Mouse (Mus musculus) MEL (cell line): Measurements from ENCODE around the gene Kidins220. TPM values are rescaled to one million over a fixed set of nuclear protein-coding genes. Genes with fewer than 3 reads are reported as not detected.

Source experiments
- DNase-seq: peaks from one replicate; pipeline ENCODE4 v3.0.0; 2011; ENCODE audit warnings: low read depth, low spot score
- H3K27ac ChIP-seq: 2 replicates; pipeline ENCODE4 v1.5.1; 2012; ENCODE audit warnings: low read depth, mild to moderate bottlenecking, control low read depth, low read length, moderate library complexity; ENCODE audit not compliant: control insufficient read depth
- H3K27me3 ChIP-seq, 2 experiments: fragments of 150-350 bp in 1 of 2; sonication (generic) in 1 of 2; 2 replicates each; pipeline ENCODE4 v1.6.1; 2012; ENCODE audit warnings: low read length in 2 of 2, mild to moderate bottlenecking in 2 of 2, improper control_type of control experiment in 1 of 2, moderate library complexity in 1 of 2; ENCODE audit not compliant: insufficient read depth in 2 of 2, control insufficient read depth in 1 of 2
- H3K36me3 ChIP-seq, 2 experiments: 2 replicates each; pipeline ENCODE4 v1.6.1; 2012 to 2014; ENCODE audit warnings: low read length in 2 of 2, improper control_type of control experiment in 1 of 2, inconsistent platforms in 1 of 2, mild to moderate bottlenecking in 1 of 2; ENCODE audit not compliant: insufficient read depth in 2 of 2, control insufficient read depth in 1 of 2
- H3K4me1 ChIP-seq, 2 experiments: fragments of 150-350 bp in 1 of 2; sonication (generic) in 1 of 2; 2 replicates each; pipeline ENCODE4 v1.6.1; 2012; ENCODE audit warnings: low read length in 2 of 2, improper control_type of control experiment in 1 of 2, mild to moderate bottlenecking in 1 of 2; ENCODE audit not compliant: insufficient read depth in 2 of 2, control insufficient read depth in 1 of 2
- H3K4me3 ChIP-seq, 2 experiments: fragments of 150-350 bp in 1 of 2; sonication (generic) in 1 of 2; 2 replicates each; pipeline ENCODE4 v1.5.1; 2012; ENCODE audit warnings: low read depth in 2 of 2, low read length in 2 of 2, mild to moderate bottlenecking in 2 of 2, moderate library complexity in 2 of 2, control low read depth in 1 of 2, improper control_type of control experiment in 1 of 2; ENCODE audit not compliant: control insufficient read depth in 1 of 2, insufficient read depth in 1 of 2
- H3K79me2 ChIP-seq: 2 replicates; pipeline ENCODE4 v1.6.1; 2012; ENCODE audit warnings: mild to moderate bottlenecking, low read length, moderate library complexity; ENCODE audit not compliant: control insufficient read depth, poor library complexity, insufficient read depth
- H3K9ac ChIP-seq: 2 replicates; pipeline ENCODE4 v1.6.1; 2012; ENCODE audit warnings: low read depth, mild to moderate bottlenecking, control low read depth, low read length, moderate library complexity; ENCODE audit not compliant: control insufficient read depth, poor library complexity, severe bottlenecking
- H3K9me3 ChIP-seq: fragments of 150-350 bp; sonication (generic); replicated peaks from 2 replicates; pipeline ENCODE4 v1.6.1; 2012; ENCODE audit warnings: mild to moderate bottlenecking, low read length, improper control_type of control experiment, moderate library complexity; ENCODE audit not compliant: insufficient read depth
- CHD1 ChIP-seq: IDR thresholded peaks from 2 replicates; pipeline ENCODE4 v1.6.1; 2012; ENCODE audit warnings: low read depth, mild to moderate bottlenecking, inconsistent platforms, low read length, improper control_type of control experiment
- E2F4 ChIP-seq: IDR thresholded peaks from 2 replicates; pipeline ENCODE4 v1.6.1; 2011; ENCODE audit warnings: low read depth, low read length, improper control_type of control experiment, borderline replicate concordance
- ETS1 ChIP-seq: IDR thresholded peaks from 2 replicates; pipeline ENCODE4 v1.6.1; 2012; ENCODE audit warnings: low read depth, mild to moderate bottlenecking, inconsistent platforms, low read length, improper control_type of control experiment, moderate library complexity
- HCFC1 ChIP-seq: IDR thresholded peaks from 2 replicates; pipeline ENCODE4 v1.6.1; 2012; ENCODE audit warnings: low read depth, mild to moderate bottlenecking, inconsistent platforms, low read length, improper control_type of control experiment, moderate library complexity
- JUND ChIP-seq: IDR thresholded peaks from 2 replicates; pipeline ENCODE4 v1.6.1; 2011; ENCODE audit warnings: low read depth, mild to moderate bottlenecking, improper control_type of control experiment, low read length
- MAX ChIP-seq: IDR thresholded peaks from 2 replicates; pipeline ENCODE4 v1.6.1; 2011; ENCODE audit warnings: low read length, improper control_type of control experiment
- MAZ ChIP-seq: IDR thresholded peaks from 2 replicates; pipeline ENCODE4 v1.6.1; 2012; ENCODE audit warnings: low read depth, mild to moderate bottlenecking, inconsistent platforms, low read length, improper control_type of control experiment
- MEF2A ChIP-seq: IDR thresholded peaks from 2 replicates; pipeline ENCODE4 v1.6.1; 2014; ENCODE audit warnings: low read depth, mild to moderate bottlenecking, inconsistent platforms, low read length, improper control_type of control experiment; ENCODE audit not compliant: poor library complexity, insufficient replicate concordance, severe bottlenecking; ENCODE audit errors: extremely low read depth
- MYB ChIP-seq: IDR thresholded peaks from 2 replicates; pipeline ENCODE4 v1.6.1; 2011; ENCODE audit warnings: mild to moderate bottlenecking, low read depth, low read length, improper control_type of control experiment
- POLR2AphosphoS5 ChIP-seq: IDR thresholded peaks from 2 replicates; pipeline ENCODE4 v1.6.1; 2012; ENCODE audit warnings: low read depth, borderline replicate concordance, mild to moderate bottlenecking, inconsistent platforms, low read length, moderate library complexity, mixed read lengths
- RAD21 ChIP-seq: IDR thresholded peaks from 2 replicates; pipeline ENCODE4 v1.6.1; 2011; ENCODE audit warnings: mild to moderate bottlenecking, low read depth, low read length, improper control_type of control experiment
- RCOR1 ChIP-seq: IDR thresholded peaks from 2 replicates; pipeline ENCODE4 v1.6.1; 2012; ENCODE audit warnings: low read depth, mild to moderate bottlenecking, inconsistent platforms, low read length, improper control_type of control experiment
- TBP ChIP-seq: IDR thresholded peaks from 2 replicates; pipeline ENCODE4 v1.8.0; 2011; ENCODE audit warnings: low read depth, low read length, improper control_type of control experiment
- UBTF ChIP-seq: IDR thresholded peaks from 2 replicates; pipeline ENCODE4 v1.6.1; 2012; ENCODE audit warnings: low read depth, mild to moderate bottlenecking, inconsistent platforms, low read length, improper control_type of control experiment, moderate library complexity, borderline replicate concordance; ENCODE audit not compliant: insufficient read depth
- USF1 ChIP-seq: IDR thresholded peaks from 2 replicates; pipeline ENCODE4 v1.6.1; 2014; ENCODE audit warnings: low read depth, mild to moderate bottlenecking, inconsistent platforms, low read length, improper control_type of control experiment, moderate library complexity
- ZC3H11A ChIP-seq: IDR thresholded peaks from 2 replicates; pipeline ENCODE4 v1.6.1; 2012; ENCODE audit warnings: low read depth, mild to moderate bottlenecking, inconsistent platforms, low read length, improper control_type of control experiment
- ZKSCAN1 ChIP-seq: IDR thresholded peaks from 2 replicates; pipeline ENCODE4 v1.6.1; 2012; ENCODE audit warnings: low read depth, mild to moderate bottlenecking, inconsistent platforms, low read length, improper control_type of control experiment, moderate library complexity
- ZMIZ1 ChIP-seq: IDR thresholded peaks from 2 replicates; pipeline ENCODE4 v1.6.1; 2012; ENCODE audit warnings: low read depth, mild to moderate bottlenecking, inconsistent platforms, low read length, improper control_type of control experiment, moderate library complexity
- polyA plus RNA-seq, 2 experiments: library from polyadenylated mRNA; stranded (reverse) in 1 of 2; unstranded in 1 of 2; fragments of >175 nt in 1 of 2; fragments of >200 nt in 1 of 2; gene quantifications; 2 replicates each; pipeline versions ENCODE4 v1.2.1 to v1.2.4; 2012; ENCODE audit warnings: low replicate concordance in 2 of 2, low read depth in 1 of 2; ENCODE audit not compliant: insufficient read length in 2 of 2, insufficient read depth in 1 of 2, missing spikeins in 1 of 2
- total RNA-seq: library from RNA; depleted of rRNA; stranded (reverse); fragments of 300-350 nt; gene quantifications from 2 replicates; pipeline ENCODE4 v1.2.3, GENCODE M21; 2012

Gene Kidins220
- total and polyA plus RNA-seq, 3 experiments: 26.2 to 124 (median 29.2) TPM

DNA sequence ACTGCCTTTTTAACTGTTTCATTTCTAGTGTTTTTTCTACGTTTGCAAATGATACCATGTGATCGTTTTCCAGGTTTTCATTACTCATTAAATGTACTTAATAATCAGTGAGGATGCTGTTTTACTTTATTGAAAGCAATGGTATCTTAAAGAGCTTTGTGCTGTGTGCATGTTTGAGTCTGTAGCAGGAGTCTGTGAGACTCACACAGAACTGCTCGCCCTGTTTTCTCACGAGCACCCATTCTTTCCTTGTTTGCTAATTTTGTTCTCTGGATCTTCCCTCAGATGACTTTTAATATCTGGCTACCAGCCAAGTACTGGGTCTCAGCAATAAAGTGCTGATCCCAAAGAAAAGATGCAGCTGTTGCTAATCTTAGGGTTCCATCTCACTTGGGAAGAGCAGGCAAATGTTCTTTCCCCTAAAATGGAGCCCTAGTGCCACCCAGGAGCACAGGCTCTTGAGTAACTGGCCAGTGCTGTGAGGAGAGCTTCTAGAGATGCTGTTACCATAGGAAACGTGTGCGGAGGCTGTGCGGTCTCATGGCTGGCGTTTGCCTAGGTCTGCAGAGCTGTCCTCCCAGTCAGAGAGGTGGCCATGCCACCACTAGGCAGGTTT lies 59.7 kb downstream of the Kidins220 start:
- H3K4me3 ChIP-seq: no peak overlapping the region
- no peak overlapping the region for H3K27ac ChIP-seq
- TF ChIP-seq RCOR1: no peak
- no peak for TF ChIP-seq TBP
- TF ChIP-seq MEF2A: no peak
- TF ChIP-seq ZMIZ1: no peak
- no peak for TF ChIP-seq CHD1
- TF ChIP-seq RAD21: no peak
- no peak for TF ChIP-seq ZC3H11A
- no peak for TF ChIP-seq E2F4
- TF ChIP-seq UBTF: no peak
- TF ChIP-seq ETS1: no peak; the same call in 1 of the 2 replicates
- H3K27me3 ChIP-seq: no peaks in the 10 kb centered on the region
- no peak for DNase-seq
- H3K79me2 ChIP-seq: no peaks in the 10 kb centered on the region
- H3K9ac ChIP-seq: no peak overlapping the region
- peaks cover 4 to 10% of the 10 kb centered on the region in 2 experiments for H3K4me1 ChIP-seq
- H3K36me3 ChIP-seq: peaks cover 12 to 14% of the 10 kb centered on the region in 2 experiments
- no peaks in the 10 kb centered on the region for H3K9me3 ChIP-seq

DNA sequence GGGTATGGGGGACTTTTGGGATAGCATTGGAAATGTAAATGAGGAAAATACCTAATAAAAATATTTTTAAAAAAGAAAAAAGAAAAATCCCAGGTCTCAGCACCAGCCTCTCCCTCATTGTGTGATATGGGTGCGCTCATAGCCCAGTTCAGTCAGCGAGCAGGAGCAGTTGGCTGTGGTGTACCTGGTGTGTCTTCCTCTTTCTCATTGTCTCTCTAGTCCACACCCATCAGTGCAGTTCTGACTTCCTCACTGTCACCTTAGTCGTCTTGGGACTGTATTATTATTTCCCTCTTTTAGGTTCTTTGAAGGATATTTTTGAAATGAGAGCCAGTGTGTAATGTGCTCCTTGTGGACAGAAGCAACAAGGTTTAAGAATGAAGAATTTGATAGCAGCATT lies 61.3 kb downstream of the Kidins220 start:
- Histone ChIP-seq H3K27ac (no peak overlapping the region), H3K9me3 (no peaks in the 10 kb centered on the region), H3K4me1 (peaks cover 4 to 10% of the 10 kb centered on the region in 2 experiments), H3K9ac (no peak overlapping the region), H3K79me2 (no peaks in the 10 kb centered on the region), H3K4me3 (no peak overlapping the region), H3K27me3 (no peaks in the 10 kb centered on the region), H3K36me3 (peaks cover 12 to 15% of the 10 kb centered on the region in 2 experiments)
- TF ChIP-seq ZMIZ1 (no peak), HCFC1 (no peak), MAZ (no peak), ETS1 (no peak), JUND (no peak), TBP (no peak), RAD21 (no peak), POLR2AphosphoS5 (no peak), MYB (no peak), MAX (no peak), ZKSCAN1 (no peak), USF1 (no peak)
- peak; percentile 64 for DNase-seq
